ENCODE assay signal across 10 mouse cellular contexts in genomic region chr10:71291801-71292200, GRCm38 (mm10). TPM values are rescaled to one million over a fixed set of nuclear protein-coding genes. Genes with fewer than 3 reads are reported as not detected.
DNase-seq lines count a peak whose midpoint lies in the region; ATAC-seq and TF ChIP-seq lines count a peak whose summit lies in the region.
"Had no signal": no experiment of that assay in that cellular context is flagged by ENCODE, and none has a peak within 500 bp of the region (broad histone marks: within the 10 kb centered on the region; RNA-seq: fewer than 3 reads in every experiment).

No protein-coding gene starts in this region.

- no peak for ATAC-seq in heart, embryonic 12.5 days (ENCODE audit: insufficient number of reproducible peaks, low FRiP score)
- 0 out of 2 replicates have a peak, but pooled peaks have one; percentile 14 for ATAC-seq in liver, embryonic 13.5 days (ENCODE audit: low read depth)
- no peak for ATAC-seq in stomach, postnatal 0 days (ENCODE audit: low FRiP score, low TSS enrichment)

- H3K4me2 ChIP-seq in heart, embryonic 12.5 days, result peak overlapping the region; percentile 58
- H3K4me2 ChIP-seq in liver, embryonic 13.5 days, result 0 out of 2 replicates have a peak overlapping the region, but pooled peaks have one; percentile 5
- H3K4me2 ChIP-seq in stomach, postnatal 0 days (replicated peaks; ENCODE audit: low read depth), result peak overlapping the region; percentile 6; the same call in 1 of the 2 replicates

- peaks cover 9% of the 10 kb centered on the region; the same call in 1 of the 2 replicates for H3K4me1 ChIP-seq in heart, embryonic 12.5 days (replicated peaks)
- H3K4me1 ChIP-seq in thymus, adult 2 months (replicated peaks; ENCODE audit: control insufficient read depth, insufficient read depth, low read length), result peaks cover 25% of the 10 kb centered on the region
- peaks cover 16% of the 10 kb centered on the region for H3K4me1 ChIP-seq in liver, embryonic 13.5 days (replicated peaks)
- no peaks in the 10 kb centered on the region for H3K4me1 ChIP-seq in stomach, postnatal 0 days (replicated peaks; ENCODE audit: control insufficient read depth, insufficient read depth)

- intact Hi-C loops in heart, postnatal 14 days (cut with DNase I), result no loop called here

- WGBS in heart, embryonic 12.5 days, result 11% methylated on average over 4 of the region's 4 CpGs
- WGBS in thymus, adult 2 months, result 6% methylated on average over 4 of the region's 4 CpGs
- 6% methylated on average over 4 of the region's 4 CpGs for WGBS in liver, embryonic 13.5 days (ENCODE audit: insufficient replicate concordance)
- 13% methylated on average over 4 of the region's 4 CpGs for WGBS in stomach, postnatal 0 days

- no peak for DNase-seq in heart, postnatal 14 days
- DNase-seq in thymus, adult 2 months, result no peak
- DNase-seq in thymus, postnatal 36 days, result no peak
- no peak for DNase-seq in liver, embryonic 13.5 days
- DNase-seq in stomach, postnatal 0 days (ENCODE audit: low spot score), result no peak
- no peak for DNase-seq in cerebellum, postnatal 25 days
- DNase-seq in Muller cell, postnatal 12 days (ENCODE audit: inconsistent ontology term), result no peak
- DNase-seq: adrenal gland, postnatal 36 days had no signal

- no peak overlapping the region for H3K27ac ChIP-seq in heart, embryonic 12.5 days (ENCODE audit: poor library complexity, severe bottlenecking)
- H3K27ac ChIP-seq in thymus, adult 2 months (ENCODE audit: control insufficient read depth, insufficient read depth, low read length), result peak overlapping the region; percentile 40; the same call in 1 of the 2 replicates
- H3K27ac ChIP-seq in liver, embryonic 13.5 days, result no peak overlapping the region; the same call in 1 of the 2 replicates
- no peak overlapping the region for H3K27ac ChIP-seq in stomach, postnatal 0 days (replicated peaks)
- H3K27ac ChIP-seq: macrophage had no signal

- H3K36me3 ChIP-seq in heart, embryonic 12.5 days, result no peaks in the 10 kb centered on the region
- no peaks in the 10 kb centered on the region for H3K36me3 ChIP-seq in thymus, adult 2 months (ENCODE audit: control insufficient read depth, insufficient read depth, low read length)
- no peaks in the 10 kb centered on the region for H3K36me3 ChIP-seq in liver, embryonic 13.5 days
- no peaks in the 10 kb centered on the region for H3K36me3 ChIP-seq in stomach, postnatal 0 days (ENCODE audit: control insufficient read depth, insufficient read depth, low read length)

- no peak for TF ChIP-seq CTCF in thymus, adult 2 months (IDR thresholded peaks at IDR 0.05; ENCODE audit: borderline replicate concordance, control insufficient read depth, extremely low read depth, insufficient read depth, low read length, poor library complexity)
- TF ChIP-seq CTCF in stomach, postnatal 0 days (IDR thresholded peaks at IDR 0.05; ENCODE audit: low read depth), result no peak

- no peaks in the 10 kb centered on the region for H3K9me3 ChIP-seq in heart, embryonic 12.5 days (replicated peaks)
- no peaks in the 10 kb centered on the region for H3K9me3 ChIP-seq in liver, embryonic 13.5 days (replicated peaks)
- H3K9me3 ChIP-seq in stomach, postnatal 0 days (ENCODE audit: control insufficient read depth, low read length), result no peaks in the 10 kb centered on the region

- no peak for TF ChIP-seq EP300 in stomach, postnatal 0 days (optimal IDR thresholded peaks at IDR 0.05)

- no peaks in the 10 kb centered on the region for H3K27me3 ChIP-seq in heart, embryonic 12.5 days (replicated peaks)
- no peaks in the 10 kb centered on the region for H3K27me3 ChIP-seq in thymus, adult 2 months (ENCODE audit: control insufficient read depth, insufficient read depth, low read length)
- 0 out of 2 replicates have a peak, but pooled peaks cover 6% of the 10 kb centered on the region for H3K27me3 ChIP-seq in liver, embryonic 13.5 days
- no peaks in the 10 kb centered on the region for H3K27me3 ChIP-seq in stomach, postnatal 0 days (ENCODE audit: control insufficient read depth, insufficient read depth, low read length)

- no peak overlapping the region for H3K9ac ChIP-seq in heart, embryonic 12.5 days
- H3K9ac ChIP-seq in liver, embryonic 13.5 days, result no peak overlapping the region
- H3K9ac ChIP-seq in stomach, postnatal 0 days (ENCODE audit: low read length), result no peak overlapping the region

- peak overlapping the region; percentile 23; the same call in 1 of the 2 replicates for H3K4me3 ChIP-seq in heart, embryonic 12.5 days
- no peak overlapping the region for H3K4me3 ChIP-seq in thymus, adult 2 months (ENCODE audit: control insufficient read depth, insufficient read depth, low read length)
- H3K4me3 ChIP-seq in liver, embryonic 13.5 days (replicated peaks), result no peak overlapping the region
- no peak overlapping the region for H3K4me3 ChIP-seq in stomach, postnatal 0 days (ENCODE audit: low read depth, low read length)

- no peak for TF ChIP-seq POLR2A in thymus, adult 2 months (IDR thresholded peaks at IDR 0.05; ENCODE audit: control insufficient read depth, extremely low read depth, insufficient read depth, low read length, poor library complexity)

RNA-seq across cellular contexts. Expression of gene Ube2d1, which starts 6.7 kb away (rescaled TPM):
- 66.2 and 68.1 TPM in 2 replicates for polyA plus RNA-seq in heart, embryonic 12.5 days (2016; fragmentation: Nextera tagmentation; extraction: Ambion mirVana)
- 10 to 100 TPM; 41.5 to 42.2 TPM for total RNA-seq in heart, postnatal 14 days (2021)
- 87.8 and 90.4 TPM in 2 replicates for polyA plus RNA-seq in thymus, adult 2 months (2012; rRNA removed)
- polyA plus RNA-seq in liver, embryonic 13.5 days (2015; fragmentation: Nextera tagmentation; extraction: Ambion mirVana), result 7.8 and 9.8 TPM in 2 replicates
- 25.6 and 30.7 TPM in 2 replicates for polyA plus RNA-seq in stomach, postnatal 0 days (2015; fragmentation: Nextera tagmentation; extraction: Ambion mirVana)

RNA-seq across cellular contexts. Expression of gene Cisd1, which starts 53.0 kb away (rescaled TPM):
- 165 and 170 TPM in 2 replicates for polyA plus RNA-seq in heart, embryonic 12.5 days (2016; fragmentation: Nextera tagmentation; extraction: Ambion mirVana)
- 100 to 1,000 TPM; 271 to 276 TPM for total RNA-seq in heart, postnatal 14 days (2021)
- 34.2 and 35.1 TPM in 2 replicates for polyA plus RNA-seq in thymus, adult 2 months (2012; rRNA removed)
- 101 and 103 TPM in 2 replicates for polyA plus RNA-seq in liver, embryonic 13.5 days (2015; fragmentation: Nextera tagmentation; extraction: Ambion mirVana)
- polyA plus RNA-seq in stomach, postnatal 0 days (2015; fragmentation: Nextera tagmentation; extraction: Ambion mirVana), result 143 and 147 TPM in 2 replicates

RNA-seq across cellular contexts. Expression of gene Tfam, which starts 53.7 kb away (rescaled TPM):
- 60.0 and 63.7 TPM in 2 replicates for polyA plus RNA-seq in heart, embryonic 12.5 days (2016; fragmentation: Nextera tagmentation; extraction: Ambion mirVana)
- total RNA-seq in heart, postnatal 14 days (2021), result 10 to 100 TPM; 56.6 to 56.8 TPM
- polyA plus RNA-seq in thymus, adult 2 months (2012; rRNA removed), result 12.4 and 12.6 TPM in 2 replicates
- 54.8 and 65.0 TPM in 2 replicates for polyA plus RNA-seq in liver, embryonic 13.5 days (2015; fragmentation: Nextera tagmentation; extraction: Ambion mirVana)
- polyA plus RNA-seq in stomach, postnatal 0 days (2015; fragmentation: Nextera tagmentation; extraction: Ambion mirVana), result 33.2 and 35.2 TPM in 2 replicates

RNA-seq across cellular contexts. Expression of gene Ipmk, which starts 55.8 kb away (rescaled TPM):
- polyA plus RNA-seq in heart, embryonic 12.5 days (2016; fragmentation: Nextera tagmentation; extraction: Ambion mirVana), result 10.2 and 11.9 TPM in 2 replicates
- total RNA-seq in heart, postnatal 14 days (2021), result 10 to 100 TPM; 14.4 to 14.6 TPM
- polyA plus RNA-seq in thymus, adult 2 months (2012; rRNA removed), result 9.8 and 14.4 TPM in 2 replicates
- polyA plus RNA-seq in liver, embryonic 13.5 days (2015; fragmentation: Nextera tagmentation; extraction: Ambion mirVana), result 8.3 and 11.2 TPM in 2 replicates
- polyA plus RNA-seq in stomach, postnatal 0 days (2015; fragmentation: Nextera tagmentation; extraction: Ambion mirVana), result 9.0 and 9.7 TPM in 2 replicates

Comparison
In these comparisons a context has a peak if more than half of its experiments do, and no peak if none do; other contexts are left out.
1. H3K4me2 ChIP-seq: peak in every context shown above with its lines; median percentile 58 in heart, embryonic 12.5 days; 6 in stomach, postnatal 0 days; 5 in liver, embryonic 13.5 days.